Mouse (Mus musculus) forebrain, embryonic 12.5 days (tissue): ENCODE measurements around the gene Tdrd7. TPM values are rescaled to one million over a fixed set of nuclear protein-coding genes. Genes with fewer than 3 reads are reported as not detected.

ENCODE experiments used
- ATAC-seq: fragments of 200-750 bp; cut with Nextera tagmentation; 2 replicates; pipeline ENCODE4 v1.8.0; 2017; ENCODE audit warnings: moderate TSS enrichment; ENCODE audit not compliant: low FRiP score
- H3K27ac ChIP-seq: fragments of 300-500 bp; sonication (generic); 2 replicates; pipeline ENCODE4 v1.5.1; 2016; ENCODE audit warnings: mild to moderate bottlenecking
- H3K27me3 ChIP-seq: fragments of 300-500 bp; sonication (generic); 2 replicates; pipeline ENCODE4 v1.6.1; 2016; ENCODE audit warnings: mild to moderate bottlenecking
- H3K36me3 ChIP-seq: fragments of 300-500 bp; sonication (generic); replicated peaks from 2 replicates; pipeline ENCODE4 v1.6.1; 2016; ENCODE audit warnings: mild to moderate bottlenecking
- H3K4me1 ChIP-seq: fragments of 300-500 bp; sonication (generic); 2 replicates; pipeline ENCODE4 v1.6.1; 2016
- H3K4me2 ChIP-seq: fragments of 300-500 bp; sonication (generic); 2 replicates; pipeline ENCODE4 v1.6.1; 2016; ENCODE audit warnings: mild to moderate bottlenecking, moderate library complexity
- H3K4me3 ChIP-seq: fragments of 300-500 bp; sonication (generic); replicated peaks from 2 replicates; pipeline ENCODE4 v1.5.1; 2016; ENCODE audit warnings: mild to moderate bottlenecking
- H3K9ac ChIP-seq: fragments of 300-500 bp; sonication (generic); 2 replicates; pipeline ENCODE4 v1.6.1; 2016; ENCODE audit warnings: mild to moderate bottlenecking
- H3K9me3 ChIP-seq: fragments of 300-500 bp; sonication (generic); 2 replicates; pipeline ENCODE4 v1.6.1; 2016
- WGBS: fragments of 180-500 bp; shearing (Covaris S2); methylation state at CpG from one replicate; pipeline ENCODE4 v1.1.7; 2016; 5-methylcytosine and 5-hydroxymethylcytosine counted together
- polyA plus RNA-seq: library from polyadenylated mRNA; unstranded; fragments of >200 nt; fragmentation: Nextera tagmentation; extraction: Ambion mirVana; gene quantifications from 2 replicates; pipeline ENCODE4 v1.2.1, GENCODE M21; 2016

Tdrd7 gene
- polyA plus RNA-seq, 1 experiment from 2014 or later, result 14.3 TPM

DNA sequence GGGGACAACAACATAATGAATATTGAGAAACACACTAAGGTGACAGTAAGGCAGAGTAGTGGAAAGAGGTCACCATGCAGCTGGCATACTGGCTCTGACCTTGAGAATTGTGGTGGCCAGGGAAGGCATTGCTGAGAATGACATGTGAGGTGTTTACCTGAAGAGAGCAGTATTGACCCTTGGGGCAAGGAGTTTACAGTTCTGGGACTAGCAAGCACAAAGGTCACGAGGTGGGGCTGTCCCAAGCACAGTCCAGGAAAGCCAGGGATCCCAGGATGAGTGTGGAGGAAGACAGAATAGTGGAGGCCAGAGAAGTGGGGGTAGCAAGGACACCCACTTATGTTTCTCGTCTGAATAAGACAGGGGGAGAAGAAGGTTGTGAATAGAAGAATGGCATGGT, 14.8 kb downstream of the Tdrd7 start:
- Histone ChIP-seq H3K9me3 (no peaks in the 10 kb centered on the region), H3K9ac (no peak overlapping the region), H3K4me1 (no peaks in the 10 kb centered on the region), H3K4me3 (no peak overlapping the region), H3K4me2 (no peak overlapping the region), H3K27ac (no peak overlapping the region), H3K27me3 (no peaks in the 10 kb centered on the region; the same call in 1 of the 2 replicates), H3K36me3 (no peaks in the 10 kb centered on the region)
- ATAC-seq, result no peak
- WGBS, result 40% methylated on average over 2 of the region's 2 CpGs

- Histone ChIP-seq H3K4me3 (no peak overlapping the region), H3K27me3 (no peaks in the 10 kb centered on the region), H3K27ac (no peak overlapping the region), H3K9me3 (no peaks in the 10 kb centered on the region), H3K4me1 (no peaks in the 10 kb centered on the region), H3K9ac (no peak overlapping the region), H3K4me2 (no peak overlapping the region), H3K36me3 (no peaks in the 10 kb centered on the region)
- ATAC-seq, result no peak
These were observed 15.9 kb downstream of the Tdrd7 start for GRCm38 (mm10) chr4:45981054-45981453.

- WGBS, result 78% methylated on average over 6 of the region's 6 CpGs
- H3K36me3 ChIP-seq, result no peaks in the 10 kb centered on the region
- H3K4me3 ChIP-seq, result no peak overlapping the region
- no peaks in the 10 kb centered on the region for H3K27me3 ChIP-seq
- H3K9ac ChIP-seq, result no peak overlapping the region
- H3K4me2 ChIP-seq, result no peak overlapping the region
- no peak overlapping the region for H3K27ac ChIP-seq
- no peaks in the 10 kb centered on the region for H3K9me3 ChIP-seq
- no peaks in the 10 kb centered on the region for H3K4me1 ChIP-seq
- ATAC-seq, result no peak
These were observed 25.4 kb downstream of the Tdrd7 start for GRCm38 (mm10) chr4:45990427-45991135.

DNA sequence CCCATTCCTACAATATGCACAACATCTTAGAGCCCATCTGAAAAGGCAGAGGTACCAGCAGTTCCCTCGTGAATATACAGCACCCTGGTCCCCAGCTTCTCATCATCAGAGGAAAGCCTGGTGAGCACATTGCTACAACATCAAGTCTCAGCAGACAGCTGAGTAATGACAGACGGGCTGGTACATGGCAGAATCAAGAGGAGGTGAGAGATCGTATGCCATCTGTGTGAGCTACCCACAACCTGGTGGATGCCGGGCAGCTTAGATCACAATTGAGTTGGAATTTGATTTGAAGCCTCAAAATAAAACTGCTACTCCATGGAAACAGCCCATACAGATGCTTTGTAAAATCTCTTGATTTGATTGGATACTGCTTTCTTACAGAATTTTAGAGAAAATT, 33.4 kb downstream of the Tdrd7 start:
- 87% methylated on average over 4 of the region's 4 CpGs for WGBS
- no peak for ATAC-seq

DNA sequence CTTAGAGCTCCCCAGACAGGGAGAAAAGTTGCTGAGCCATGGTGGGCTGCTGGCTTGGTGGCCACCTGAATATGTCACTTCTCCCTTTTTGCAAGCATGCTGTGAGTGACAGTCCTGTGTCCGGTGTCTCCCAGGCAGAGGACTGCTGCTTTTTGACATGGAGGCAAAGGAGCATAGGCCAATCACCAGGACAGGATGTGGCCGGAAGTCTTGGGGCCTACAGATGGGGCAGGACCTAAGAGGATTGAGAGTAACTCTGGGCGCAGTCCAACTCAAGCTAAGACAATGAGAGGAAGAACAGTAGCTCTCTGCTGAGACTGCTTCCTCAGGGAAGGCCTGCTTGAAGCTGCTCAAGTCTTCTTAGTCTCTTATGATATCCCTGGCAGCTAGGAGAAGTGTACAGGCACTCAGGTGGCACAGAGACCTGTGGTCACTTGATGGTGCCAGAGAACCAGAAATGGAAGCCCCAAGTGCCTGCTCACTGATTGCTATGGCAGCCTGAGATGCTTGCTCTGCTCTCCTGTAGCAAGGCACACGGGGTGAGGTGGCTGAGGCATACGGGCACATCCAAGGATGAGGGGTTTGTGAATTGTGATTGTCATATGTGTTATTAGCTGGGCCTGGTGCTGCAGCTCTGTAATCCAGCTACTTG, 43.1 kb downstream of the Tdrd7 start:
- Histone ChIP-seq H3K9ac (no peak overlapping the region), H3K36me3 (0 out of 2 replicates have a peak, but pooled peaks cover 3% of the 10 kb centered on the region), H3K9me3 (no peaks in the 10 kb centered on the region), H3K27ac (no peak overlapping the region), H3K4me1 (no peaks in the 10 kb centered on the region), H3K27me3 (no peaks in the 10 kb centered on the region), H3K4me3 (no peak overlapping the region), H3K4me2 (no peak overlapping the region)
- WGBS, result 92% methylated on average over 5 of the region's 5 CpGs
- ATAC-seq, result no peak

More for the DNA sequence above, 33.4 kb downstream of the Tdrd7 start:
- no peaks in the 10 kb centered on the region for H3K36me3 ChIP-seq
- H3K9me3 ChIP-seq, result no peaks in the 10 kb centered on the region
- H3K27me3 ChIP-seq, result no peaks in the 10 kb centered on the region
- H3K27ac ChIP-seq, result no peak overlapping the region
- no peak overlapping the region for H3K4me3 ChIP-seq
- no peaks in the 10 kb centered on the region for H3K4me1 ChIP-seq
- no peak overlapping the region for H3K4me2 ChIP-seq
- H3K9ac ChIP-seq, result no peak overlapping the region

- Histone ChIP-seq H3K9me3 (no peaks in the 10 kb centered on the region), H3K9ac (no peak overlapping the region), H3K4me3 (no peak overlapping the region), H3K27ac (no peak overlapping the region), H3K4me2 (no peak overlapping the region), H3K4me1 (no peaks in the 10 kb centered on the region), H3K36me3 (0 out of 2 replicates have a peak, but pooled peaks cover 3% of the 10 kb centered on the region), H3K27me3 (no peaks in the 10 kb centered on the region)
- ATAC-seq, result no peak
- 91% methylated on average over 2 of the region's 2 CpGs for WGBS
These were observed 46.6 kb downstream of the Tdrd7 start for GRCm38 (mm10) chr4:46011698-46012097.

DNA sequence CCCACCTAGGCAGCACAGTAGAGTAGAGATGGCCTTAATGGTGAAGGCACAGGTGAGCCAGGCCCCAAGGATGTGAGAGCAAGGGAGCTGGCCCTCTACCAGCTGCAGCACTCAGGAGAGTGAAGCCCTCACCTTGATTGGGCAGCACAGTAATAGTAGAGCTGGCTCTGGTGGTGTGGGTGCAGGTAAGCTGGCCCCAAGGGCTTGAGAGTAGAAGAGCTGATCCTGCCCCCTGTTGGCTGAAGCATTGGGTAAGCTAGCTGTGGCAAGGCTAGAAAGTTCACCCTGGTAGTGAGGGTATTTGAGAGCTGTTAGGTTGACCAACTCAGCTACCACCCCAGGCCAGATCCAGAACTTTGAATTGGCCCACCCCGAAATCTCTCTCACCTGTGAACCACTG, 50.5 kb downstream of the Tdrd7 start:
- Histone ChIP-seq H3K4me2 (no peak overlapping the region), H3K36me3 (no peaks in the 10 kb centered on the region), H3K4me1 (no peaks in the 10 kb centered on the region), H3K27ac (no peak overlapping the region), H3K27me3 (no peaks in the 10 kb centered on the region), H3K9ac (no peak overlapping the region), H3K9me3 (no peaks in the 10 kb centered on the region), H3K4me3 (no peak overlapping the region)
- 85% methylated on average over 1 of the region's 1 CpGs for WGBS
- ATAC-seq, result no peak

- Histone ChIP-seq H3K9me3 (no peaks in the 10 kb centered on the region), H3K4me1 (no peaks in the 10 kb centered on the region), H3K36me3 (no peaks in the 10 kb centered on the region), H3K9ac (no peak overlapping the region), H3K4me2 (no peak overlapping the region), H3K27me3 (no peaks in the 10 kb centered on the region), H3K4me3 (no peak overlapping the region), H3K27ac (no peak overlapping the region)
- ATAC-seq, result no peak
- WGBS, result 85% methylated on average over 3 of the region's 3 CpGs
These were observed 57.9 kb downstream of the Tdrd7 start for GRCm38 (mm10) chr4:46023021-46023481.

GRCm38 (mm10) chr4:46025893-46026292, 60.8 kb downstream of the Tdrd7 start:
- ATAC-seq, result no peak
- Histone ChIP-seq H3K27ac (no peak overlapping the region), H3K36me3 (no peaks in the 10 kb centered on the region), H3K9ac (no peak overlapping the region), H3K4me3 (no peak overlapping the region), H3K9me3 (no peaks in the 10 kb centered on the region), H3K4me2 (no peak overlapping the region), H3K4me1 (no peaks in the 10 kb centered on the region), H3K27me3 (no peaks in the 10 kb centered on the region)
- WGBS, result 42% methylated on average over 7 of the region's 7 CpGs

- Histone ChIP-seq H3K4me3 (no peak overlapping the region), H3K4me1 (0 out of 2 replicates have a peak, but pooled peaks cover 3% of the 10 kb centered on the region), H3K27ac (no peak overlapping the region), H3K9ac (no peak overlapping the region), H3K27me3 (0 out of 2 replicates have a peak, but pooled peaks cover under 1% of the 10 kb centered on the region), H3K36me3 (no peaks in the 10 kb centered on the region), H3K9me3 (no peaks in the 10 kb centered on the region), H3K4me2 (no peak overlapping the region)
- WGBS, result 69% methylated on average over 6 of the region's 6 CpGs
- ATAC-seq, result no peak
These were observed 63.1 kb downstream of the Tdrd7 start for GRCm38 (mm10) chr4:46028224-46028623.

- WGBS, result 92% methylated on average over 4 of the region's 4 CpGs
- Histone ChIP-seq H3K27me3 (0 out of 2 replicates have a peak, but pooled peaks cover 3% of the 10 kb centered on the region), H3K9me3 (no peaks in the 10 kb centered on the region), H3K36me3 (no peaks in the 10 kb centered on the region), H3K4me1 (0 out of 2 replicates have a peak, but pooled peaks cover 3% of the 10 kb centered on the region), H3K27ac (no peak overlapping the region), H3K9ac (no peak overlapping the region), H3K4me2 (no peak overlapping the region), H3K4me3 (no peak overlapping the region)
- no peak for ATAC-seq
These were observed 63.6 kb downstream of the Tdrd7 start for GRCm38 (mm10) chr4:46028781-46029180.

GRCm38 (mm10) chr4:46029552-46029951, 64.4 kb downstream of the Tdrd7 start:
- Histone ChIP-seq H3K9me3 (no peaks in the 10 kb centered on the region), H3K4me2 (no peak overlapping the region), H3K27ac (no peak overlapping the region), H3K4me1 (0 out of 2 replicates have a peak, but pooled peaks cover 3% of the 10 kb centered on the region), H3K4me3 (no peak overlapping the region), H3K9ac (no peak overlapping the region), H3K27me3 (0 out of 2 replicates have a peak, but pooled peaks cover 5% of the 10 kb centered on the region), H3K36me3 (no peaks in the 10 kb centered on the region)
- ATAC-seq, result no peak
- WGBS, result 56% methylated on average over 9 of the region's 9 CpGs
